In the genomic region with DNA sequence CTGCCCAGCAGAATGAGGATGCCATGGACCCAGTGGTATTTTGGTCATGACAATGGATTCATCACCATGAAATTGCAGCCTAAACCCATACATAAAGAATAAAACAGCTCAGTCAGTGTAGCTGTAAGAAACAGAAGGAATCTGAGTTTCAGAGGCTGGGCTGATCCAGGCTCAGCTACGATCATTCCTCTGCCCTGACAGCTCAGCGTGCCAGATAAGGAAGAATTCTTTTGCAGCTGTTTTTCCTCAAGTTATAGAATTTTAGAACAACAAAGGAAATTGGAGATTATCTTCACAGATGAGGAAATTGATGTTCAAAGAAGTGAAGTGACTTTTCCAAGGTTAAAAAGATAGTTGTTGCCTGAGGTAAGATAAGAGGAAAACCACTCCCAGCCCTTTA, we compare ENCODE assay signal across 21 mouse cellular contexts.
"Had no signal": no experiment of that assay in that cellular context is flagged by ENCODE, and none has a peak within 500 bp of the region (broad histone marks: within the 10 kb centered on the region; RNA-seq: fewer than 3 reads in every experiment).

No protein-coding gene starts in this region.

- ATAC-seq: liver, postnatal 0 days had no signal

- H3K4me3 ChIP-seq: limb, embryonic 12.5 days; limb, embryonic 15.5 days had no signal

- DNase-seq: kidney, adult 18-20 months; kidney, adult 9 months; kidney, postnatal 14 days; kidney, postnatal 4 days; left cerebral cortex, postnatal 4 days; liver, postnatal 0 days; lung, postnatal 14 days; lung, postnatal 4 days; midbrain, embryonic 14.5 days; right cerebral cortex, adult 18-20 months; right cerebral cortex, postnatal 14 days; right cerebral cortex, postnatal 4 days; thymus, adult 2 months; thymus, postnatal 14 days; thymus, postnatal 4 days had no signal

- H3K9ac ChIP-seq: limb, embryonic 12.5 days; limb, embryonic 15.5 days; liver, embryonic 14.5 days; liver, postnatal 0 days had no signal

- H3K27ac ChIP-seq: limb, embryonic 12.5 days; limb, embryonic 15.5 days; liver, embryonic 14.5 days; stomach, postnatal 0 days had no signal

- H3K4me1 ChIP-seq: limb, embryonic 12.5 days; limb, embryonic 15.5 days had no signal

- H3K4me2 ChIP-seq: limb, embryonic 12.5 days; limb, embryonic 15.5 days; liver, embryonic 11.5 days; midbrain, embryonic 11.5 days had no signal

- H3K9me3 ChIP-seq: limb, embryonic 12.5 days; limb, embryonic 15.5 days had no signal

- H3K27me3 ChIP-seq: limb, embryonic 12.5 days; limb, embryonic 15.5 days had no signal

- H3K36me3 ChIP-seq: limb, embryonic 12.5 days; limb, embryonic 15.5 days had no signal
